Mouse (Mus musculus): ENCODE measurements around the gene Cnga1. TPM values are rescaled to one million over a fixed set of nuclear protein-coding genes. Genes with fewer than 3 reads are reported as not detected.
"Not testable (repeated sequence)": the region's sequence is repeated elsewhere in the genome, so short reads cannot be mapped to it uniquely, and the experiment has no call there.

The Cnga1 gene
- polyA plus RNA-seq, 1 experiment from 2014 or later: not detected

GRCm38 (mm10) chr5:72634791-72635271 lies 9.2 kb downstream of the Cnga1 start:
- no peaks in the 10 kb centered on the region for H3K9me3 ChIP-seq
- WGBS: 89% methylated on average over 9 of the region's 9 CpGs
- no peak overlapping the region for H3K27ac ChIP-seq
- no peak overlapping the region for H3K9ac ChIP-seq
- no peak overlapping the region for H3K4me2 ChIP-seq
- no peaks in the 10 kb centered on the region for H3K27me3 ChIP-seq
- H3K4me3 ChIP-seq (replicated peaks): no peak overlapping the region
- no peaks in the 10 kb centered on the region for H3K4me1 ChIP-seq
- no peaks in the 10 kb centered on the region for H3K36me3 ChIP-seq (replicated peaks)
- no peak for ATAC-seq (ENCODE audit: low FRiP score)

GRCm38 (mm10) chr5:72630026-72630425 lies 14.0 kb downstream of the Cnga1 start:
- Histone ChIP-seq H3K4me1 (no peaks in the 10 kb centered on the region), H3K9ac (no peak overlapping the region), H3K9me3 (no peaks in the 10 kb centered on the region), H3K4me3 (replicated peaks) (no peak overlapping the region), H3K27ac (no peak overlapping the region), H3K4me2 (no peak overlapping the region), H3K27me3 (no peaks in the 10 kb centered on the region), H3K36me3 (replicated peaks) (no peaks in the 10 kb centered on the region)
- no peak for ATAC-seq (ENCODE audit: low FRiP score)
- 89% methylated on average over 6 of the region's 6 CpGs for WGBS

- no peak overlapping the region for H3K27ac ChIP-seq
- H3K9ac ChIP-seq: no peak overlapping the region
- no peaks in the 10 kb centered on the region for H3K4me1 ChIP-seq
- no peak overlapping the region for H3K4me3 ChIP-seq (replicated peaks)
- no peak overlapping the region for H3K4me2 ChIP-seq
- no peak for ATAC-seq (ENCODE audit: low FRiP score)
- no peaks in the 10 kb centered on the region for H3K36me3 ChIP-seq (replicated peaks)
- H3K9me3 ChIP-seq: no peaks in the 10 kb centered on the region
- H3K27me3 ChIP-seq: no peaks in the 10 kb centered on the region
- 82% methylated on average over 1 of the region's 1 CpGs for WGBS
Measured at GRCm38 (mm10) chr5:72621022-72621421, 23.1 kb downstream of the Cnga1 start.

- Histone ChIP-seq H3K36me3 (replicated peaks) (no peaks in the 10 kb centered on the region), H3K4me3 (replicated peaks) (no peak overlapping the region), H3K9me3 (no peaks in the 10 kb centered on the region), H3K4me2 (no peak overlapping the region), H3K9ac (no peak overlapping the region), H3K27me3 (no peaks in the 10 kb centered on the region), H3K27ac (no peak overlapping the region), H3K4me1 (no peaks in the 10 kb centered on the region)
- no peak for ATAC-seq (ENCODE audit: low FRiP score)
- WGBS: 85% methylated on average over 4 of the region's 4 CpGs
Measured at GRCm38 (mm10) chr5:72617413-72617812, 26.7 kb downstream of the Cnga1 start.

GRCm38 (mm10) chr5:72603138-72603537 lies 40.9 kb downstream of the Cnga1 start:
- no peaks in the 10 kb centered on the region for H3K36me3 ChIP-seq (replicated peaks)
- H3K4me3 ChIP-seq (replicated peaks): no peak overlapping the region
- no peaks in the 10 kb centered on the region for H3K27me3 ChIP-seq
- no peak for ATAC-seq (ENCODE audit: low FRiP score)
- no peak overlapping the region for H3K4me2 ChIP-seq
- WGBS: 88% methylated on average over 4 of the region's 4 CpGs
- no peak overlapping the region for H3K9ac ChIP-seq
- H3K9me3 ChIP-seq: no peaks in the 10 kb centered on the region
- no peaks in the 10 kb centered on the region for H3K4me1 ChIP-seq
- H3K27ac ChIP-seq: no peak overlapping the region

- ATAC-seq (ENCODE audit: low FRiP score): peak; percentile 70; the same call in 1 of the 2 replicates
- H3K27me3 ChIP-seq: no peaks in the 10 kb centered on the region
- H3K4me1 ChIP-seq: no peaks in the 10 kb centered on the region
- no peaks in the 10 kb centered on the region for H3K9me3 ChIP-seq
- H3K4me3 ChIP-seq (replicated peaks): no peak overlapping the region
- H3K4me2 ChIP-seq: no peak overlapping the region
- H3K9ac ChIP-seq: no peak overlapping the region
- H3K27ac ChIP-seq: no peak overlapping the region
- H3K36me3 ChIP-seq (replicated peaks): no peaks in the 10 kb centered on the region
- WGBS: 7% methylated on average over 5 of the region's 5 CpGs
Measured at GRCm38 (mm10) chr5:72601006-72601405, 43.1 kb downstream of the Cnga1 start.

GRCm38 (mm10) chr5:72587192-72587681 lies 56.8 kb downstream of the Cnga1 start, which contains the start of gene Gm5868:
Gene Gm5868, minus strand, starts transcription at chr5:72587551.
- no peaks in the 10 kb centered on the region for H3K36me3 ChIP-seq (replicated peaks)
- H3K9me3 ChIP-seq: no peaks in the 10 kb centered on the region
- H3K4me1 ChIP-seq: peaks cover 7% of the 10 kb centered on the region; the same call in 1 of the 2 replicates
- peak within 1 kb of the TSS; percentile 47; the same call in 1 of the 2 replicates for H3K9ac ChIP-seq
- peak; percentile 89 for ATAC-seq (ENCODE audit: low FRiP score)
- no peak within 1 kb of the TSS for H3K27ac ChIP-seq
- peak within 1 kb of the TSS; percentile 65 for H3K4me2 ChIP-seq
- H3K4me3 ChIP-seq (replicated peaks): peak within 1 kb of the TSS; percentile 44
- WGBS: 3% methylated on average over 38 of the region's 38 CpGs
- H3K27me3 ChIP-seq: peaks cover 24% of the 10 kb centered on the region

- peak overlapping the region; percentile 44 for H3K4me3 ChIP-seq (replicated peaks)
- peaks cover 27% of the 10 kb centered on the region for H3K27me3 ChIP-seq
- 42% methylated on average over 25 of the region's 25 CpGs for WGBS
- not testable (repeated sequence) for H3K36me3 ChIP-seq (replicated peaks); H3K9me3 ChIP-seq; H3K4me1 ChIP-seq; H3K27ac ChIP-seq
- peak overlapping the region; percentile 65 for H3K4me2 ChIP-seq
- peak; percentile 18; the same call in 1 of the 2 replicates for ATAC-seq (ENCODE audit: low FRiP score)
- H3K9ac ChIP-seq: peak overlapping the region; percentile 47; the same call in 1 of the 2 replicates
Measured at GRCm38 (mm10) chr5:72586667-72587191, 57.3 kb downstream of the Cnga1 start.

GRCm38 (mm10) chr5:72586122-72586521 lies 58.0 kb downstream of the Cnga1 start:
- peaks cover 32% of the 10 kb centered on the region for H3K27me3 ChIP-seq
- H3K9me3 ChIP-seq; H3K27ac ChIP-seq; H3K36me3 ChIP-seq (replicated peaks); ATAC-seq (ENCODE audit: low FRiP score); H3K4me2 ChIP-seq; H3K4me3 ChIP-seq (replicated peaks); H3K9ac ChIP-seq; H3K4me1 ChIP-seq: not testable (repeated sequence)
- 47% methylated on average over 7 of the region's 7 CpGs for WGBS

- peak within 1 kb of the TSS; percentile 61 for H3K9ac ChIP-seq
- peaks cover 29% of the 10 kb centered on the region for H3K27me3 ChIP-seq
- ATAC-seq (ENCODE audit: low FRiP score): peak; percentile 67
- H3K4me3 ChIP-seq (replicated peaks): peak within 1 kb of the TSS; percentile 45
- not testable (repeated sequence) for H3K36me3 ChIP-seq (replicated peaks); H3K4me1 ChIP-seq; H3K9me3 ChIP-seq; H3K27ac ChIP-seq
- peak within 1 kb of the TSS; percentile 73 for H3K4me2 ChIP-seq
- 9% methylated on average over 19 of the region's 21 CpGs for WGBS
Measured at GRCm38 (mm10) chr5:72580970-72581332, 63.1 kb downstream of the Cnga1 start, which contains the start of gene Zar1. Gene Zar1, minus strand, starts transcription at chr5:72581254.

GRCm38 (mm10) chr5:72580088-72580969 lies 63.7 kb downstream of the Cnga1 start:
- not testable (repeated sequence) for H3K27ac ChIP-seq; H3K9me3 ChIP-seq; H3K4me1 ChIP-seq; H3K36me3 ChIP-seq (replicated peaks)
- WGBS: 6% methylated on average over 57 of the region's 73 CpGs
- ATAC-seq (ENCODE audit: low FRiP score): peak; percentile 83
- Histone ChIP-seq H3K4me3 (replicated peaks) (peak overlapping the region; percentile 45), H3K27me3 (peaks cover 26% of the 10 kb centered on the region), H3K4me2 (peak overlapping the region; percentile 73), H3K9ac (peak overlapping the region; percentile 61)

GRCm38 (mm10) chr5:72579599-72579998 lies 64.5 kb downstream of the Cnga1 start:
- H3K4me2 ChIP-seq; ATAC-seq (ENCODE audit: low FRiP score); H3K9me3 ChIP-seq; H3K27ac ChIP-seq; H3K36me3 ChIP-seq (replicated peaks); H3K4me1 ChIP-seq; H3K4me3 ChIP-seq (replicated peaks); H3K9ac ChIP-seq: not testable (repeated sequence)
- 56% methylated on average over 10 of the region's 10 CpGs for WGBS
- peaks cover 26% of the 10 kb centered on the region for H3K27me3 ChIP-seq
